Mouse (Mus musculus) layer of hippocampus, adult 2 months (tissue): ENCODE measurements around the gene Gm49661. TPM values are rescaled to one million over a fixed set of nuclear protein-coding genes. Genes with fewer than 3 reads are reported as not detected.

ENCODE experiments used
- DNase-seq, 2 experiments: peaks; one replicate each; pipeline ENCODE4 v3.0.0; 2022; ENCODE audit warnings: low spot score in 2 of 2
- H3K27ac ChIP-seq: fragments of 200-600 bp; 2 replicates; pipeline ENCODE4 v1.8.1; 2022
- H3K4me3 ChIP-seq: fragments of 200-600 bp; 2 replicates; pipeline ENCODE4 v1.8.1; 2022; ENCODE audit warnings: mild to moderate bottlenecking
- CTCF ChIP-seq: fragments of 200-600 bp; conservative IDR thresholded peaks from 2 replicates; pipeline ENCODE4 v1.8.1; 2022; ENCODE audit warnings: antibody characterized with exemption, mild to moderate bottlenecking, moderate library complexity
- total RNA-seq, 2 experiments: library from RNA; stranded (reverse); gene quantifications; 2 replicates each; pipeline ENCODE4 v1.2.3; 2021

Gm49661 gene
- total RNA-seq, 2 experiments from 2014 or later, result not detected

GRCm38 (mm10) chr8:84989810-84990209, 20.6 kb upstream of the Gm49661 start:
- peak; percentile 70 for TF ChIP-seq CTCF
- DNase-seq, result peak; percentile 83 to 85
- Histone ChIP-seq H3K4me3 (peak overlapping the region; percentile 68), H3K27ac (peak overlapping the region; percentile 86)

DNA sequence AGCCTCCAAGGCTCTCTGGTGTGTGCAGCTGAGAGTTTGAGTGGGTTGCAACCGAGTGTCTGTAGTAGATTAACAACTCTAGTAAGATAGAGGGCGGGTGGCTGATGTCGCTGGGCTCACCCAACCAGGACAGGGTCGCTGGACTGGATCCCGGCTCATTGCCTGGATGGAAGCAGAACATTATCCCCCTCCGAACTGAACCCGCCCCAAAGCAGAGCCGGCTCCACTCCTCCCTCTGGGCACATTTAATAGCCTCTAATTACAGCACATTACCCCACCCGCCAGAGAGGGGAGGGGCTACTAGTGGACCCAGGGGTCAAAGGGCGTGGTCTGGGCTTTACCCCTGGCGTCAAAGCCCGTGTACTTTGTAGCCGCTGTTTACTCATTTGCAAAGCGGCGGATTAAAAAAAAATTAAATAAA, 20.1 kb upstream of the Gm49661 start:
- DNase-seq, result no peak
- Histone ChIP-seq H3K4me3 (peak overlapping the region; percentile 68; the same call in 1 of the 2 replicates), H3K27ac (peak overlapping the region; percentile 86)
- TF ChIP-seq CTCF, result no peak

GRCm38 (mm10) chr8:84987903-84988302, 18.7 kb upstream of the Gm49661 start:
- Histone ChIP-seq H3K4me3 (no peak overlapping the region), H3K27ac (no peak overlapping the region)
- no peak for DNase-seq
- TF ChIP-seq CTCF, result no peak

DNA sequence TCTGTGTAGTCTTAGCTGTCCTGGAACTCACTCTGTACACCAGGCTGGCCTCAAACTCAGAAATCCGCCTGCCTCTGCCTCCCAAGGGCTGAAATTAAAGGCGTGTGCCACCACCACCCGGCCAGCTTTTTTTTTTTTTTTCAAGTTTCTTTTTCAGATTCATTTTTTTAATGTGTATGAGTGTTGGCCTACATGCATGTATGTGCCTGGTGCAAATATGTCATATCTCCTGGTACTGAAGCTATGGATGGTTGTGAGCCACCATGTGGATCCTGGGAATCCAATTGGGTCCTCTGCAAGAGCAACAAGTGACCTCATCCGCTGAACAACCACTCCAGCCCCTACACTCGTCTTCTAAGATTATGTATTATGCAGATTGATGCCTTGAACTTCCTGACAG, 18.2 kb upstream of the Gm49661 start:
- Histone ChIP-seq H3K4me3 (no peak overlapping the region), H3K27ac (no peak overlapping the region)
- no peak for TF ChIP-seq CTCF
- DNase-seq, result no peak

GRCm38 (mm10) chr8:84986379-84986945, 17.2 kb upstream of the Gm49661 start:
- no peak for TF ChIP-seq CTCF
- peak overlapping the region; percentile 100 for H3K27ac ChIP-seq
- peak overlapping the region; percentile 76 for H3K4me3 ChIP-seq
- DNase-seq, result no peak

DNA sequence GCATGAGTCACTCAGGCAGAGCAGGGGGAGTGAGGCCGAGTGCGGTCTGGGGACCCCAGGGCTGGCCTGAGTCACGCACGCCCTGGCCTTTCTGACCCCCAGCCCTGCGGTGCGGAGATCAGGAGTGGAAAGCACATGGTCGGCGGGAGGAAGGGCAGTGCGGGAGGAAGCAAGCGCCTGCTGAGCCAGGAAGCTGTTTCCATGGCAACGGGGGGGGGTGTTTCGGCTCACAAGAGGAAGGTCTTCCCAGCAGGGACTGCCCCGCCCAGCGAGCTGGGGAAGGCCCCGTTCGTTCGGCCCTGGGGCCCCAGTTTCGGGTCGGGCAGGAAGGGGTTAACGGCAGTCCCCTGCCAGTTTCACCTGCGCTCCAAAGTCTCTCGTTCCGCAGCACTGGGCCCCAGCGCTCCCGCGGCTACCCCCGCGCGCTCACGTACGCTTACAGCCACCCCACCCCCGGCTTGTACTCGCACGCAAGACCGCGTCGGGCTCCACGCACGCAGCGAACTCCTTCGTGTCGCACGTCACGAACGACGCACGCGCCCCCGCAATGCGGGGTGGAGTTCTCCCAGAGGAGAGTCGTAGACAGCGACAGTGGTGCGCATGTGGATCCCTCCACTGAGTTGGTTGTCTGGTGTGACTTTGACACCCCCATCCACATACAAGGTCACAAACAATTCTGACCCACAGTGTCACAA, 16.6 kb upstream of the Gm49661 start:
- H3K27ac ChIP-seq, result peak overlapping the region; percentile 100
- DNase-seq, result peak; percentile 93 to 95
- peak overlapping the region; percentile 76 for H3K4me3 ChIP-seq
- 0 out of 2 replicates have a peak, but pooled peaks have one; percentile 5 for TF ChIP-seq CTCF

DNA sequence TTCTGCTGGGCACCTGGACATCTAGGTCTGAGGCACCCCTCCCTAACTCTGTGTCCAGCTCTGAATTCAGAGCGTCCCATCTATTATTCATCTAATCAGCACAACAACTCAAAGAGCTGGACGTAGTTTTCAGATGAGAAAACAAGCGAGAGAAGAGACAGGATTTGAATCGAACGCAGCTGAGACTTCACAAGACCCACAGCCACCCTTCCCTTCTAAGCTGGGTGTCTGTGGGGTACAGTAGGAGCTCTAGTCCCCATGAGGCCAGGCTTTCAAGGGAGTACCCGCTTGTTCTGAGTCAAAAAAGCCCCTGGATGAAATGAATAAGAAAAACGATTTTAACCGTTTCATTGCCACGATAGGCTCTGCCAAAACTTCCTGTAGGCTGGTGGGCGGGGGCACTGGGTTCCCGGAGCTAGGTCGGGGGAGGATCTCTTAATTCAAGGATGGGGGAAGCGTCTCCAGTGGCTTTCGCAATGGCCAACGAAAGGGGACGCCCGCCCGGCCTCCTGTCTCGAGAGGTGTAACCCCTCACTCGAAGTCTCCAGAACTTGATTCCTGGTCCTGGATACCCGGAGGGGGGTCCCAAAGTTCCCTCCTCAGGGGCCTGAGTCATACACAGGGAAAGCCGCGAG, 15.9 kb upstream of the Gm49661 start:
- Histone ChIP-seq H3K4me3 (peak overlapping the region; percentile 76), H3K27ac (peak overlapping the region; percentile 100)
- DNase-seq, result no peak
- no peak for TF ChIP-seq CTCF

DNA sequence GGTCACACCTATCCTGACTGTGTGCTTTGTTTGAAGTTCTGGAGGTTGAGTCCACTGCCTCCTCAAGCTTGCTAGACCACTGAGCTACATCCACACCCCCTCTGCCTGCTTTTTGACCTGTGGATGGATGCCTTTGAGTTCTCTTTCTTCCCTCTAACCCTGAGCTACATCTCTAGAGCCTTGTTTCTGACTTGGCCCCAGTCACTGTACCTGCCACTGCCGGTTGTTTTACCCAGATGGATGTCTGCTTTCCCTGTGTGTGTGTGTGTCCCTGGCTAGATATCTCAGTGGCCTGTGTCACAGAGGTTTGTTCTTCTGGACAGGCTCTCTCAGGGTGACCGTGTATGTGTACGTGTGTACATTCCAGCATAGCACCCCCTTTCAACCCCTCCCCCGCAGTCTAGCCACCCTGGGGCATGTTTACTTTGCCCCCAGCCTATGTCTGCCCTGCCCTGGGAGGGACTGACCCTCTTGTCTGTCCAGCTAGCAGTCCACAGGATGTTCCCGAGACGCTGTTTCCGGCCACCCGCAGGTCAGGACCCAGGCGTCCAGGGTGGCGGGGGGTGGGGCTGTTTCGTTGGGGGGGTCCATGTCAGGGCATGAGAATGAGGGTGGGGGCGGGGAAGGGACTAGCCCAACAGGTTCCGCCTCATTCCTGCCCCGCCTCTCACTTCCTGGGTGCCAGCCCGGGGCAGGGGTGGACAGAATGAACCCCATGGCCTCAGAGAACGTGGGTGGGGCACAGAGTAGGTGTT, 15.2 kb upstream of the Gm49661 start:
- DNase-seq, result no peak
- Histone ChIP-seq H3K4me3 (peak overlapping the region; percentile 76), H3K27ac (peak overlapping the region; percentile 100)
- TF ChIP-seq CTCF, result no peak

- Histone ChIP-seq H3K27ac (peak overlapping the region; percentile 6; the same call in 1 of the 2 replicates), H3K4me3 (no peak overlapping the region)
- DNase-seq, result no peak
- TF ChIP-seq CTCF, result no peak
Observed at GRCm38 (mm10) chr8:84982499-84983011, 13.3 kb upstream of the Gm49661 start.

DNA sequence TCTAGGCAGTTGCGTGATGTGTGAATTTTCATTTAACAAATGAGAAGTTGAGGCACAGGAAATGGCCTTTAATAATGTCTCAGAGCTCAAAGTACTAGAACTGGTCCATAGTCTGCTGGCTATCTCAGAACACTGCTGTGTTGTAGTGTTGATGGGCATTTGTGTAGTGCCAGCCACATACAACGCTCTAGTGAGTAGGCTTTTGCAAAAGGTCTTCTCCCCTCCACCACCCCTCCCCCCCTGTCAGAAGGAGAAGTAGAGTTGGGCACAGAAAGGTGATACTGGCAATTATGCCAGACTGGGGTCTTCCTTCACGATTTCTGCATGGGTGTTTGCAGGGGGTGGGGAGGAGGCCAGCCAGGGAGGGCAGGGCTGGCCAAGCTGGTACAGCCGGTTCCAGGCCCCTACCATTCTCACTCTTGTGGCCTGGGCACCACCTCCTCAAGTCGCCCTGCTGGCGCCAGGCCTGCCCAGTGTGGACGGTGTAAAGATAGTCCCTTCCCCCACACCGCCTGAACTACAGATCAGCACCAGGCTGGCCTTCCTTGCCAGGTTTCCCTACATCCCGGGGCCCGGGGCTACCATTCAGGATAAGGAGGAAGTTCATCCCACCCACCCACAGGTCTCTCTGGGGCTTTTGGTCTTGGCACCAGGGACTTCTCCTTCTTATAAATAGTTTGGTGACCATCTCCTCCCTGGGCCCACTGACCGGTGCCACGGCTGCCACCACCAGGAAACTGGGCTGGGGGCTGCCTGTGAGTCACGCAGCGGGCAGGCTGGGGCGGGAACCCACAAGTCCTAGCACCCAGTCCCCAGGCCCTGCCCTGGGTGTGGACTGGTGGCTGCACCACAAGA, 12.6 kb upstream of the Gm49661 start:
- peak overlapping the region; percentile 99; the same call in 1 of the 2 replicates for H3K27ac ChIP-seq
- DNase-seq, result no peak
- no peak overlapping the region for H3K4me3 ChIP-seq
- TF ChIP-seq CTCF, result no peak

GRCm38 (mm10) chr8:84980622-84981358, 11.6 kb upstream of the Gm49661 start:
- no peak for TF ChIP-seq CTCF
- DNase-seq, result no peak
- Histone ChIP-seq H3K27ac (peak overlapping the region; percentile 99), H3K4me3 (no peak overlapping the region; the same call in 1 of the 2 replicates)
